Mouse (Mus musculus) gastrocnemius, adult 18-20 months (tissue): ENCODE data around the gene Pp2d1. TPM values are rescaled to one million over a fixed set of nuclear protein-coding genes. Genes with fewer than 3 reads are reported as not detected.

Experiments
- DNase-seq: peaks from one replicate; pipeline ENCODE4 v3.0.0; 2021; ENCODE audit warnings: low spot score
- total RNA-seq, 2 experiments: library from RNA; stranded (reverse); gene quantifications; 2 replicates each; pipeline ENCODE4 v1.2.3; 2021

Gene Pp2d1
- total RNA-seq, 2 experiments from 2014 or later: not detected

DNA sequence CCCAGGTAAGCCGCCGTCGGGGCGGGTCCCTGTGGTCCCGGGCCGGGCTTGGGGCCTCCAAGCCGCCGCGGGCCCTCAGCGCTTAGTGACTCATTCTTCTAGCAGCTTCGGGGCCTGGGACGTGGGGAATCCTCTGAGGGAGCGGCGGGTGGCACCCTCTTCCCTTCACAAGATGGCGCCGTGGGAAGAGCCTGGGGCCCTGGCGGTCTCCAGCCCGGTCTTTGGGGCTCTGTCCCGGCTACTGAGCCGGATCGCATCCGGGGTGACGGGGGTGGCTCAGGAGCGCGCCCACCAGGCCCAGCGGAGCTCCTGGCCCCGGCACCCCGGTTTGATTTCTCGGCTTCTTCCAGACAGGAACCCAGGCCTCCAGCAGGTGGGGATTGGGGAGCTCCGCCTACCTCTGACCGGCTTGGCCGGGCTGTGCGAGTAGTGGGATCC lies 59.6 kb downstream of the Pp2d1 start:
- DNase-seq: peak; percentile 33

DNA sequence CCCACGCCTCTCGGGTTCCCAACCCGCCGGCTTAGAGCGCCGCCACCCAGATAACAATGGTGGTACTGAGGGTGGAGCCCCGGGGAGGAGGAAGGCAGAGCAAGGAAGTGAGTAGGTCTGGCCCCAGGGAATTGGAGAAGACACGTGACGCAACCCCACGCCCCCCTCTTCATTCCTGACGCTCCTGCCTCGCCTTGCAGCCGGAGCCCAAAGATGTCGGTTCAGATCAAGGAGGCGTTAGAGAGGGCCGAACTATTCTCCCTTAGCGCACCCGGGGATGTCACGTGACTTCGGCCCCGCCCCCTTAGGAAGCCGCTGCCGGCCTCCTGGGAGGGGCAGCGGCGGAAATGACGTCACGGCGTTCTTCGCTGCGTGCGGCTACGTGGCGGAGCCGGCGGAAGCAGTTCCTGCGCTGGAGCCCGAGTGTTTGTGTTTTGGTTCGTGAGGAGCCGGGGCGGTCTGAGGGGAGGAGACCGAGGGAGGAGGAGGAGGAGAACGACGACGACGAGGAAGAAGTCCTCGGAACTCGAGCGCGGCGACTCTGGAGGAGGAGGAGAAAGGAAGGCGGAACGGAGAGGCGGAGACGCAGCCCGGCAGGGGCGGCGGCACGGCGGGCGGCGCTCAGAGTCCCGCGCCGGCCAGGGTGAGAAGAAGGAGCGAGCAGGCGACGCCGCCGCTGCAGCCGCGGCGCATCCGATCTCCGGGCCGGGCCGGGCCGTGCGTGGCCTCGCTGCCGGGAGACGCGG lies 60.2 kb downstream of the Pp2d1 start, which contains the start of gene Rab5a:
TSS of gene Rab5a (plus strand) at position 377 of the 746 bp plus-strand sequence.
- DNase-seq: peak; percentile 99

DNA sequence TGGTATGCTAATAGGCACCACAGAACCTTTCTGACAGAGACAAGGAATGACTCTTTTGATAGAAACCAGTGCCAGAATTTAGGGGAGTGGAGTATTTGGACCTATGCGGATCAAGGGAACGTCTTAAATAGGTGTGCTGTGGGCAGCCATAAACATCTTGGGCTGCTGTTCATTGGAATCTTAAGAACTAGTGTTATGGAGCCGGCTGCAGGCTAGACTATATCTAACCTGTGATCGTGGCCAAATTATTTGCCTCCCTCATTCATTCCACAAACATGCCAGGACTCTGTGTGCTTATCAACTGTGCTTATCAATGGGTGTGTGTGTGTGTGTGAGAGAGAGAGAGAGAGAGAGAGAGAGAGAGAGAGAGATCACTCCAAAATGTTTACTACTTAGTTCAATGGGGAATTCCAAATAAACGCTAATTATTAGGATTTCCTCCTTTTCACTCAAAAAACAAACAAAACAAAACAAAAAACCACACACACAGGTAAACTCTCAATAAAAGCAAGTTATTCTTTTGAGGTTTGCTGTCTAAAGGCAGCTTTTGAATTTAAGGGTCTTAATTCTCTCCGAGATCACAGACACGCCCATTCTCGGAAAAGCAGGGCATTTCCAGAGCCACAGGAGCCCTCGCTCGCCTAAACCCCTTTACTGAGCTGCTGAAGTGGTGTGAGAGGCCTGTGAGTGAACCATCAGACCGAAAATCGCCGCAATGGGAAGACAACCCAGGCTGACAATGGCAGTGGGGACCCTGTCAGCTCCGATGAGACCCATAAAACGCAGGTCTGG lies 61.0 kb downstream of the Pp2d1 start:
- DNase-seq: no peak

DNA sequence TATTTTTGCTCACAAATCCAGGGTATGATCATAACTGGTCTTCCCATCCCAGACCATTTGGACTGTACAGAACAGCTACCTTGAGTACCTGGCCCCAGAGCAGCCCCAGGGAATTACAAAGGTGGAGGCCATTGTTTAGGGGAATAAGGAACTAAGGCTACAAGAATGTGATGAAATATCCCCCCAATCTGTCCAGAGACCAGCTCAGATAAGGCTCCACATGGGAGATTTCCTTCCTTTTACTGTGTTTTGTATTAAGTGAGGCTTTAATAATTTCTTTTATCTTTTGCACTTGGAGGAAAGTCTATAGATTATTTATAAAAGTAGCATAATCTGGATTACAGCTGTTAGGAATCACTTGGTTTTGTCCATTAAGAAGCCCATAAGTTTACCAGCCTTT lies 70.6 kb downstream of the Pp2d1 start:
- DNase-seq: no peak

DNA sequence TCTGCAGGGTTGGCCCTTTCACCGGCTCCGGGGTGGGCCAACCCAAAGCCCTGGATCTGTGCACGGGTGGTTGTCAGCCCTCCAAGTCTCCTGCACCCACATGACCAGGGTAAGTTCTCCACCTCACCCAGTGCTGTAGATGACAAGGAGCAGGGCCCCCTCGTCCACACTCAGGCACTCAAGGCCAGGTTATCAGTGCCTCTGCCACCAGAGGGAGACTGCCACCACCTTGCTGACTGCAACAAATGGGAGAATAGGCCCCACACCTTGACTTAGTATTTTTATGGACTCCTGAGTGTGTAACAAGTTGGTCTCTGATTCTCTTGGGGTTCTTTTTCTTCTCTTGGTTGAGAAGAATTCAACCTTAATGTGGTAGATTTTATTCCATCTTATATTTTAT lies 73.7 kb downstream of the Pp2d1 start:
- no peak for DNase-seq

DNA sequence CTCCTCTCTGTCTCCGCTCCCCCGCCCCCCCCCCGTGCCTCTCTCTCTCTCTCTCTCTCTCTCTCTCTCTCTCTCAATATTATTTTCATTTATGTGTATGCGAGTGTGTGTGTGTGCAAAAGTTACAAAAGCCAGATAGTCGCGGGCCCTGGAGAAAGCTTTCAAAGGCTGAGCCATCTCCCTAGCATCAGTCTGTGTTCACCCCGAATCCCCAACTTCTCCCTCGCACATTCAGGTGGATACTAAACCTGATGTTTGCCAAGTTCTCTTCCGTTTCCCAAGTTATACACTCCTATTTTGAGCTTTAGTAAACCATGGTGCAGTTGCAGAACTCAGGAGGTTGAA lies 75.8 kb downstream of the Pp2d1 start:
- no peak for DNase-seq

DNA sequence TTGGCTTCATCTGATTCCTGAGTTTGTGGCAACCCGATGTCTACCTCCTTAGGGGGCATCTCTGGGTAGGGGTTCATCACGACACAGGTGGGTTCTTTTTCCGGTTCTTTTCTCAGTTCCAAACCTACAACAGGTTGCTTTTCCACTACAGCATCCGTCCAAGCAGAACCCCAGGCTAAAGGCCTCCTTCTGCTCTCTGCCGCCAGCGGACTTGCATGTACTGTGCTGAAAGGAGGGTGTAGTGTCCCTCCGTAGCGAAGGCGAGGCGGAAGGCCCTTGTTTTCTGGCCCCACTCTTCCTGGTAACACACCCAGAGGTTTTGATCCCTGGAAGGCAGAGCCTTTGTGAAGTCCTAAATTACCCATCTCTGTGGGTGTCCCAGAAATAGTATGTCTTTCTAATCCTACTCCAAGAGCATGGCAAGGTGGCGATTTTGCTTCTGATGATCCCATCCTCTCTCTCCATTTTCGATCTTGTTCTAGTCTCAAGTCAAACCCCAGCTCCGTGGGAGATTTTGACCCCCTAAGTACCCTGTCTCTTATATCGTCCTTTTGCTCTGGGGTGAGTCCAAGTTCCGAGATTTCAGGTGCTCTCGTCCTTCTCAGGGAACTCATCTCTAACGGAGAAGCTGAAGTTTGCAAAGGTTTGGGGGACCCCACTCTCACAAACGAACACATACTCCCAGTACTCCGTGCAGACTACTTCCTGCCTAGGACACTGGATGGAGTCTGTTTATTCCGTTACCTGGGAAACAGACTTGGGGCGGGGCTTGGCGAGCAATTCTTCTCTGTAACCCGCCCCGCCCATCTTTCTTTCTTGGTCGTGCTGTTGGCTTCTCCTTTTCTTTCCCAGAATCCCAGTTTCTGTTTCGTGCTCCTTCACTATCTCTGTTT lies 76.4 kb downstream of the Pp2d1 start, which contains the start of gene Efhb:
TSS of gene Efhb (minus strand) at position 719 of the 893 bp plus-strand sequence.
- DNase-seq: peak; percentile 92

Other genes starting within 250 kb of the Pp2d1 start
- under 1 TPM; 0.14 to 0.17 TPM for gene Efhb, start 76.1 kb downstream of the Pp2d1 start, total RNA-seq
- gene Rab5a, start 60.2 kb downstream of the Pp2d1 start, total RNA-seq: 10 to 100 TPM; 49.5 to 52.4 TPM
- 10 to 100 TPM; 61.9 to 63.8 TPM for gene Kat2b, start 27.4 kb upstream of the Pp2d1 start, total RNA-seq
- gene Sgo1, start 149.9 kb upstream of the Pp2d1 start, total RNA-seq: not detected